Mouse (Mus musculus) stomach, embryonic 15.5 days (tissue): ENCODE results near the gene Ercc4. TPM values are rescaled to one million over a fixed set of nuclear protein-coding genes. Genes with fewer than 3 reads are reported as not detected.
A peak's percentile ranks its signal among the peaks of the same experiment; 100 is the strongest.

Source experiments
- ATAC-seq: fragments of 200-750 bp; cut with Nextera tagmentation; 2 replicates; pipeline ENCODE4 v1.8.0; 2017; ENCODE audit warnings: low read depth, moderate number of reproducible peaks, moderate TSS enrichment; ENCODE audit not compliant: insufficient read depth, low FRiP score
- H3K27ac ChIP-seq: fragments of 300-500 bp; sonication (generic); 2 replicates; pipeline ENCODE4 v1.5.1; 2015; ENCODE audit warnings: mild to moderate bottlenecking, inconsistent platforms
- H3K27me3 ChIP-seq: fragments of 300-500 bp; sonication (generic); replicated peaks from 2 replicates; pipeline ENCODE4 v1.6.1; 2015; ENCODE audit warnings: inconsistent platforms
- H3K36me3 ChIP-seq: fragments of 300-500 bp; sonication (generic); 2 replicates; pipeline ENCODE4 v1.6.1; 2015; ENCODE audit warnings: inconsistent platforms
- H3K4me1 ChIP-seq: fragments of 300-500 bp; sonication (generic); 2 replicates; pipeline ENCODE4 v1.6.1; 2015; ENCODE audit warnings: inconsistent platforms
- H3K4me2 ChIP-seq: fragments of 300-500 bp; sonication (generic); 2 replicates; pipeline ENCODE4 v1.6.1; 2015; ENCODE audit warnings: mild to moderate bottlenecking, inconsistent platforms
- H3K4me3 ChIP-seq: fragments of 300-500 bp; sonication (generic); replicated peaks from 2 replicates; pipeline ENCODE4 v1.5.1; 2015; ENCODE audit warnings: inconsistent platforms
- H3K9ac ChIP-seq: fragments of 300-500 bp; sonication (generic); 2 replicates; pipeline ENCODE4 v1.6.1; 2015; ENCODE audit warnings: inconsistent platforms
- H3K9me3 ChIP-seq: fragments of 300-500 bp; sonication (generic); 2 replicates; pipeline ENCODE4 v1.6.1; 2016; ENCODE audit warnings: inconsistent platforms
- WGBS: fragments of 180-500 bp; shearing (Covaris S2); methylation state at CpG from one replicate; pipeline ENCODE4 v1.1.7; 2015; 5-methylcytosine and 5-hydroxymethylcytosine counted together
- polyA plus RNA-seq: library from polyadenylated mRNA; unstranded; fragments of >200 nt; fragmentation: Nextera tagmentation; extraction: Ambion mirVana; gene quantifications from 2 replicates; pipeline ENCODE4 v1.2.1, GENCODE M21; 2015

Gene Ercc4
- polyA plus RNA-seq, 1 experiment from 2014 or later = 11.4 TPM

- H3K9ac ChIP-seq = no peak overlapping the region
Observed at GRCm38 (mm10) chr16:13150790-13151189, 41.3 kb downstream of the Ercc4 start.

GRCm38 (mm10) chr16:13152475-13152874 is 43.0 kb downstream of the Ercc4 start:
- Histone ChIP-seq H3K36me3 (peaks cover 8% of the 10 kb centered on the region; the same call in 1 of the 2 replicates), H3K4me1 (peaks cover 3% of the 10 kb centered on the region; the same call in 1 of the 2 replicates), H3K27ac (no peak overlapping the region), H3K9me3 (no peaks in the 10 kb centered on the region), H3K9ac (no peak overlapping the region), H3K4me2 (no peak overlapping the region), H3K27me3 (no peaks in the 10 kb centered on the region), H3K4me3 (no peak overlapping the region)
- 79% methylated on average over 5 of the region's 5 CpGs for WGBS
- ATAC-seq = no peak

More at GRCm38 (mm10) chr16:13150790-13151189, 41.3 kb downstream of the Ercc4 start:
- no peaks in the 10 kb centered on the region for H3K27me3 ChIP-seq
- H3K36me3 ChIP-seq = peaks cover 18% of the 10 kb centered on the region
- 78% methylated on average over 6 of the region's 6 CpGs for WGBS
- no peak overlapping the region for H3K4me2 ChIP-seq
- H3K27ac ChIP-seq = no peak overlapping the region
- peaks cover 3% of the 10 kb centered on the region; the same call in 1 of the 2 replicates for H3K4me1 ChIP-seq
- H3K9me3 ChIP-seq = no peaks in the 10 kb centered on the region
- ATAC-seq = no peak
- H3K4me3 ChIP-seq = no peak overlapping the region

- no peak overlapping the region for H3K9ac ChIP-seq
- no peak overlapping the region for H3K4me2 ChIP-seq
- no peak for ATAC-seq
- 0 out of 2 replicates have a peak, but pooled peaks cover under 1% of the 10 kb centered on the region for H3K36me3 ChIP-seq
- no peak overlapping the region for H3K4me3 ChIP-seq
- 92% methylated on average over 4 of the region's 4 CpGs for WGBS
- no peaks in the 10 kb centered on the region for H3K27me3 ChIP-seq
- H3K27ac ChIP-seq = no peak overlapping the region
- peaks cover 2% of the 10 kb centered on the region; the same call in 1 of the 2 replicates for H3K4me1 ChIP-seq
- H3K9me3 ChIP-seq = no peaks in the 10 kb centered on the region
Observed at GRCm38 (mm10) chr16:13153215-13153614, 43.7 kb downstream of the Ercc4 start.

- Histone ChIP-seq H3K4me2 (no peak overlapping the region), H3K27ac (no peak overlapping the region), H3K36me3 (no peaks in the 10 kb centered on the region), H3K27me3 (no peaks in the 10 kb centered on the region), H3K9ac (no peak overlapping the region), H3K9me3 (no peaks in the 10 kb centered on the region), H3K4me1 (no peaks in the 10 kb centered on the region), H3K4me3 (no peak overlapping the region)
- ATAC-seq = no peak
Observed at GRCm38 (mm10) chr16:13154352-13154751, 44.9 kb downstream of the Ercc4 start.

- H3K4me1 ChIP-seq = no peaks in the 10 kb centered on the region
- WGBS = 35% methylated on average over 6 of the region's 6 CpGs
- ATAC-seq = no peak
- no peaks in the 10 kb centered on the region for H3K36me3 ChIP-seq
- H3K4me2 ChIP-seq = no peak overlapping the region
- H3K9ac ChIP-seq = no peak overlapping the region
- H3K27me3 ChIP-seq = no peaks in the 10 kb centered on the region
- no peak overlapping the region for H3K4me3 ChIP-seq
- no peaks in the 10 kb centered on the region for H3K9me3 ChIP-seq
- no peak overlapping the region for H3K27ac ChIP-seq
Observed at GRCm38 (mm10) chr16:13157314-13157713, 47.8 kb downstream of the Ercc4 start.

GRCm38 (mm10) chr16:13158153-13158670 is 48.7 kb downstream of the Ercc4 start:
- 70% methylated on average over 3 of the region's 3 CpGs for WGBS
- no peak for ATAC-seq
- no peaks in the 10 kb centered on the region for H3K4me1 ChIP-seq

GRCm38 (mm10) chr16:13158906-13159889 is 49.7 kb downstream of the Ercc4 start:
- Histone ChIP-seq H3K4me2 (peak overlapping the region; percentile 62), H3K9ac (no peak overlapping the region), H3K27me3 (no peaks in the 10 kb centered on the region), H3K36me3 (no peaks in the 10 kb centered on the region), H3K27ac (peak overlapping the region; percentile 48; the same call in 1 of the 2 replicates), H3K4me1 (no peaks in the 10 kb centered on the region), H3K9me3 (no peaks in the 10 kb centered on the region), H3K4me3 (peak overlapping the region; percentile 34; the same call in 1 of the 2 replicates)
- 22% methylated on average over 13 of the region's 13 CpGs for whole genome bisulfite sequencing
- peak; percentile 36; the same call in 1 of the 2 replicates for ATAC-seq

More at GRCm38 (mm10) chr16:13158153-13158670, 48.7 kb downstream of the Ercc4 start:
- H3K4me3 ChIP-seq = no peak overlapping the region
- H3K9ac ChIP-seq = no peak overlapping the region
- no peaks in the 10 kb centered on the region for H3K9me3 ChIP-seq
- no peak overlapping the region for H3K4me2 ChIP-seq
- H3K27ac ChIP-seq = no peak overlapping the region
- no peaks in the 10 kb centered on the region for H3K36me3 ChIP-seq
- H3K27me3 ChIP-seq = no peaks in the 10 kb centered on the region

GRCm38 (mm10) chr16:13159927-13160644 is 50.6 kb downstream of the Ercc4 start:
- WGBS = 2% methylated on average over 29 of the region's 29 CpGs
- H3K36me3 ChIP-seq = no peaks in the 10 kb centered on the region
- peak overlapping the region; percentile 62 for H3K4me2 ChIP-seq
- peak overlapping the region; percentile 48; the same call in 1 of the 2 replicates for H3K27ac ChIP-seq
- H3K9ac ChIP-seq = no peak overlapping the region
- H3K4me3 ChIP-seq = peak overlapping the region; percentile 34
- H3K27me3 ChIP-seq = no peaks in the 10 kb centered on the region
- peak; percentile 95 for ATAC-seq
- H3K9me3 ChIP-seq = no peaks in the 10 kb centered on the region
- H3K4me1 ChIP-seq = no peaks in the 10 kb centered on the region

GRCm38 (mm10) chr16:13161516-13161915 is 52.0 kb downstream of the Ercc4 start:
- H3K9ac ChIP-seq = no peak overlapping the region
- no peak overlapping the region for H3K27ac ChIP-seq
- ATAC-seq = no peak
- no peaks in the 10 kb centered on the region for H3K27me3 ChIP-seq
- no peaks in the 10 kb centered on the region for H3K36me3 ChIP-seq
- no peak overlapping the region for H3K4me2 ChIP-seq
- no peaks in the 10 kb centered on the region for H3K9me3 ChIP-seq
- H3K4me3 ChIP-seq = no peak overlapping the region
- no peaks in the 10 kb centered on the region for H3K4me1 ChIP-seq
- 80% methylated on average over 5 of the region's 5 CpGs for WGBS

- H3K27ac ChIP-seq = no peak overlapping the region
- H3K36me3 ChIP-seq = no peaks in the 10 kb centered on the region
- no peaks in the 10 kb centered on the region for H3K27me3 ChIP-seq
- H3K9ac ChIP-seq = no peak overlapping the region
- ATAC-seq = no peak
- no peaks in the 10 kb centered on the region for H3K4me1 ChIP-seq
- 71% methylated on average over 3 of the region's 3 CpGs for WGBS
- H3K4me2 ChIP-seq = no peak overlapping the region
- H3K9me3 ChIP-seq = no peaks in the 10 kb centered on the region
- no peak overlapping the region for H3K4me3 ChIP-seq
Observed at GRCm38 (mm10) chr16:13167731-13168130, 58.2 kb downstream of the Ercc4 start.

GRCm38 (mm10) chr16:13173055-13173742 is 63.7 kb downstream of the Ercc4 start:
- Histone ChIP-seq H3K27me3 (no peaks in the 10 kb centered on the region), H3K4me3 (no peak overlapping the region), H3K4me2 (no peak overlapping the region), H3K36me3 (no peaks in the 10 kb centered on the region), H3K9me3 (no peaks in the 10 kb centered on the region), H3K27ac (no peak overlapping the region), H3K9ac (no peak overlapping the region), H3K4me1 (no peaks in the 10 kb centered on the region)
- 84% methylated on average over 5 of the region's 5 CpGs for WGBS
- ATAC-seq = no peak
